Mouse (Mus musculus) adrenal gland, adult 8-10 months (tissue): Measurements from ENCODE around the gene Bpi. TPM values are rescaled to one million over a fixed set of nuclear protein-coding genes. Genes with fewer than 3 reads are reported as not detected.
A peak's percentile ranks its signal among the peaks of the same experiment; 100 is the strongest.

Experiments
- DNase-seq: peaks from one replicate; pipeline ENCODE4 v3.0.0; 2022
- microRNA-seq, 2 experiments: library from miRNA; unstranded; fragments of <30 nt; microRNA quantifications; one replicate each; pipeline ENCODE4 v1.2.0; 2022
- total RNA-seq, 4 experiments: library from RNA; stranded (reverse); gene quantifications; 2 replicates each; pipeline ENCODE4 v1.2.4; 2022

The Bpi gene
- total RNA-seq, 4 experiments from 2014 or later: not detected

DNA sequence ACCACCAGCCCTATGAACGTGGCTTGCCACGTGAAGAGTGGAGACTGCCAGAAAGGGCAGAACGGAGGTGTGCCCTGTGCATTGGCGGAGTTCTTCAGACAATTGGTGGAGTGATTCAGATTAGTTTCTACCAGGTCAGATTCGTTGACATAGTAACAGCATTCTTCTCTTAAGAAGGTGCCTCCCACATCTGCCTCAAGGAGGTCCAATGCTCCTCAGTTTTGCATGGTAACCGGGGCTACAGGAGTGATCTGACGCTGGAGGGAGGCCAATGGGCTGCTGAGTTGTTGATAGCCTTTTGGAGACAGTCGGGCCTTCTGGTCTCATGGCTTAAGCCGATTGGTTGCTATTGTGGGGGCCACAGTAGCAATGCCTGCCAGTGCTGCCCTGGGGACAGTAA is 37.8 kb downstream of the Bpi start:
- DNase-seq: no peak

DNA sequence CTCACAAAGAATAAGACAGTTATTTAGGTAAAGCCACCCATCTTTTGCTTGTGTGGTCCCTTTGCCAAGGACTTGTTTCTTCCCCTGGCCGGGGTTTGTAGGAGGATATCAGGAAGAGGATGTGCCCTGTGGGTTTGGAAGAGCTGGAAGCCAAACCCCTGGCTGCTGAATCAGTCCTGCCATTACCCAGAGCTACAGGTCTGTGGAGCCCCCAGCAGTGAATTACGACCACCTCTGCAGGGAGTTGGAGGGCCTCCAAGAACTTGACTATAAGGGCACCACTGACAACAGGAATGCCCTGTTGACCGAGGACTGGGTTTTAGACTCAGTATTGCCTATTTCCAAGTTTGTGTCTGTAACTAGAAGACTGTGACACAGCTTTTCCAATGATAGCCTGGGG is 41.3 kb downstream of the Bpi start:
- DNase-seq: no peak

DNA sequence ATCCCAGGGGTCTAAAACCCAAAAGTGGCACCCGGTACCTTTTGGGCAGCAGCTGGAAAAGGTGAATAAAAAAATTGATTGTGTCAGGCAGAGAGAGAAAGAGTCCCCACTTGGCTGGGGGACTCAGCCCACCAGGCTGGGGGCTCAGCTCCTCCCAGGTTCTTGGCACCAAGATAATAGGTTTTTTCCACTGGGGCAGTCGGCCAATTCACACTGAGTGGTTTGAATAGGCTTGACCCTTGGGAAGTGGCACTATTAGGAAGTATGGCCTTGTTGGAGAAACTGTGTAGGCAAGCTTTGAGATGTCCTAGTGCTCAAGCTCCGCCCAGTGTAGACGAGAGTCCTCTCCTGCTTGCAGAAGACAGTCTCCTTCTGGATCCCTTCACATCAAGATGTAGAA is 41.8 kb downstream of the Bpi start:
- no peak for DNase-seq

DNA sequence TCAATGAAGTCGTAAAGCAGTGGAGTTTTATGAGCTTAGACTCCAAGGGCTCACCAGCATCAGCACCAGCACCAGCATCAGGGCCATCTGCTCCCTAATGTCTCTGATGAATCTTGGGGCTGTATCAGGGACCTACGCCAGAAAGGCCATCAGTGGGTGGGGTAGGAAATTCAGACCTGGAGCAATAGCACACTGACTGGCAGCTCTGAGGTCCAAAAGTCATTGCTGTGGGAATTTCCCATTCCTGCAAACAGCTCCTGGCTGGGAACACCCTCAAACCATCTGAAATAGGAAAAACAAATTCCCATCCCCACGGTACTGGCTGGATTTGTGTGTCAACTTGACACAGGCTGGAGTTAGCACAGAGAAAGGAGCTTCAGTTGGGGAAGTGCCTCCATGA is 44.9 kb downstream of the Bpi start:
- no peak for DNase-seq

DNA sequence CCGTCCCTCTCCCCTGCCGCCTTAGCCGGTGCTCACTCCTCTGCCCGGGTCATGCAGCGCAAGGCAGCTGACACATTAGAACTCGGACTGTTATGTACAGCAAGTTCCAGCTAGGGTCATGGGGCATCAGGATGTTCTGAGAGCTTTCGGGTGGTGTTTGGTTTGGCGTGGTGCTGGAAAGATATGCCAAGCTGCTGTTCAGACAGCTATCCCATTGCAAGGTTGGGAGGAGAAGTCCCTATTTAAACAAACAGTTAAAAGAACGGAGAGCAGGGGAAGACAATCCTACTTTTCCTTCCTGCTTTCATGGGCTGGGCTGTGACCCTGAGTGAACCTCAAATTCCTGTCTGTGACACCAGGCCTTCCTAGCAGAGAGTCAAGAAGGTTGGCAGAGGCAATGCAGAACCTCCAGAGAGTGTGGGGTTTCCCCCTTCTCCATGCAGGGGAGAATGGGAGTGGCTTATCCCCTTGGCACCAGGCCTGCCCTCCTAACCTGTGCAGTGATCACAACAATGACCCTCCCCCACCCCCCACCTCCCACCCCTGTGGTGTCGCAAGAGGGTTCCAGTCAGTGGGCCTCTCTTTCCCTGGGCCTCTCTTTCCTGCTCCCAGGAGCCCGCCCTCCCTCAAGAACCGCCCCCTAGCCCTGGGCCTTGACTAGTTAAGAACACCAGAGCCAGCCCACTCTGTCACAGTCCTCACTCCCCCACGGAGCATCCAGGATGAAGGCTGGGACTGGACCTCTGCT is 48.2 kb downstream of the Bpi start, which contains the start of gene Lbp:
TSS of gene Lbp (plus strand) at position 546 of the 748 bp plus-strand sequence.
- DNase-seq: peak; percentile 40

DNA sequence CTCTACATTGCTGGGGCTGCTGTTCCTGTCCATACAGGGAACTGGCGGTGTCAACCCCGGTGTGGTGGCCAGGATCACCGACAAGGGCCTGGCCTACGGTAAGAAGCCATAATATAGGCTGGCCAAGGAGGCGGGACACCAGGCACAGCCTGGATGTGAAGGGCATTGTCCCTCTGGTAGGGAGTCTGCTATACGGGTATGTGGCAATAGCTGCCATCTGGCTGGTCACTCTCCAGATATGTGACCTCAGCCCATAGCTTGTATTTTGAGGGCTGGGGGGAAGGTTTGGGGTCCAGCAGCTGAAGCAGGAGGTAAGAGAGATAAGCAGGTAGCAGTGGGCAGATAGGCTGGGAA is 48.8 kb downstream of the Bpi start:
- DNase-seq: no peak

DNA sequence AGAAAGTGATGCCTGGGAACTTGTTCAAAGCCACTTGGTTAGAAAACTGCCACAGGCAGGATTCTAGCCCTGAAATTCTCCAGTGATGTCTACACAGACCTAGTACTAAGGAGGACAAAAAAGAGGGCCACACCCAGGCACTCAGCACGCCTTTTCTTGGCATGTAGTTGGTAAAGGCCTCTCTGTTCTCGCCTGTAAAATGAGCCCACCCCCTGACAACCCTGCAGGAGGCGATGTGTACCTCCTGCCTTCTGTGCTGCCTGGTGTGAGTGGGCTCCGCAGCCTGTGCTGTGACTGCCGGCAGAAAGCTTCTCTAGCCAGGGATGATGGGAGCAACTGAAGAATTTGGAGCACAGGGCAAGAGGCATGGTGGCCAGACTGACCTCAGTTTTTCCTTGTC is 50.4 kb downstream of the Bpi start:
- DNase-seq: no peak

DNA sequence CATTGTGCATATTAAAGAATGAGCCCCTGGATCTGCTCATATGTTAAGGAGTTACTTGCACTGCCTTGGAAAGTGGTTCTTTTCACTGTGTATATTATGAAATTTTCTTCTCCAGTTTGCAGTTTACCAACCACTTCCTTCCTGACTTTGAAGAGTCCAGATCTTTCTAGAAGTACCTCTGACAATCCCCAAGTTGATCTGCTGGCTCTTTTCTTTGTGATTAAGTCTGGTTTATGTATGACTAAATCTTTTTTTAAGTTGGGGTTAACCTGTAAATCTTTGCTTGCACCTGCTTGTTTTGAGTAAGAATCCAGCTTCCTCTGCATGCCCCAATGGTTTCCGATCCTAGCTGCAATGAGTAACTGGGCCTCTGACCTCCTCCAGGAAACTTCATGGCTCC is 55.2 kb downstream of the Bpi start:
- DNase-seq: no peak

DNA sequence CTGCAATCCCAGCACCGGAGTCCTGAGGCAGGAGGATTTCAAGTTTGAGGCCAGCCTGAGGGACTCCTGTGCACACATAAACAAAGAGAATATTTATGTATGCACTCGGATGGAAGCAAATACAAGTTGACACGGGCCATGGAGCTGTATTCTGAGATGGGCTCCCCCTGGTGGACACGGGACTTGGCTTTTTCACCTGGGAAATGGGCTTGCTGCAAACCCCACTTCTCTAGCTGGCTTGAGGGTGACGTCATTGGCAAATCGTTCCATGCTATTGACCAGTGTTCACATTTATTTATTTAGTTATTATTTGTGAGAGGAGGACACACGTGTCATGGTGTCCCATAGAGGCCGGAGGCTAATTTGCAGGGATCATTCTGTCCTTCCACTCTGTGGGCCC is 58.5 kb downstream of the Bpi start:
- DNase-seq: no peak

DNA sequence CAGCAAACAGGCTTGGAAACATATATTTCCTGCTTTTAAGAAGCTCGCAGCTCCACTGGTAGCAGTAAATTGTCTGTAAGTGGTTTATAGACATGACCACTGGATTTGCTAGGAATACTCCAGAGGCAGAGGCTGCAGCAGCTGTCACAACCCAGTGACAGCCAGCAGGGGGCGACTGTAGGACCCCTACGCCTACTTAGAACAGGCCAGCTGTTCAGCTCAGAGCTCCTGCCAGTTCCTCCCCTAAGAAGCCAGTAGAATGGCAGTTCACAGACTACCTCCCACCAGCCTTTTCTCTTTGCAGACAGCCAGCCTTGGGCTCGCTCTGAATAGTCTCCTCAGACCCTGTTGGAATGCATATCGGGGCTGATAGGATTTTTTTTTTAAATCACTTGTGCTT is 59.1 kb downstream of the Bpi start:
- DNase-seq: no peak

DNA sequence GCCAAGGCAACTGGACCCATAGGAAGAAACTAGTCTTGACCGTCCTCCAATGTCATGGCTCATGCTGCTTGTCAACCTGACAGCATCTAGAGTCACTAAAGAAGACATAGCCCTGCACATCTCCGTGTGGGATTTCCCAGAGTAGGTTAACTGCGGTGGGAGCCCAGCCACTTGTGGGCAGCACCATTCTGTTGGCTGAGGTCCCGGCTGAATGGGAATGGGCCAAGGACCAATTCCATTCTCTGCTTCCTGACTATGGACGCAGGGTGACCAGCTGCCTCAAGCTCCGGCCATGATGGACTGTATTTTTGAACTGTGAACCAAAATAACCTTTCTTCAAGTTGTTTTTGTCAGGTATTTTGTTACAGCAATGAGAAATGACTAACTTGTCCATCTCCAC is 63.7 kb downstream of the Bpi start:
- DNase-seq: no peak

DNA sequence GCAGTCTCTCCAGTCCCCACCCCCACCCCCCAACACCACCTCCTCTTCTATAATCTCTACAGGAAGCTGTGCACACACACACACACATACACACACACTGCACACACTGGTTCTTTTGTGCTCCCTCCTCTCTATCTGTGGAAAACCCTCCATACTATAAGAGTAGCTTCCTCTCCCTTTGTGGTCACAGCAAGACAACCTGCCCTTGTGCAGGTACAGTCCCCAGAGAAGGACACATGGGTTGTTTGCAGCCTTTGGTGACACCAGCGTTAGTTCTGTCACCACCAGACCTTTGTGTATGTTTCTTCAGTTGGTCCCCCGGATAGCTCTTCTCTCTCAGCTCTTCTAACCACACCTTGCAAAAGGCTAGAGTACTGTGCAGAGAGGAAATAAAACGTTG is 65.0 kb downstream of the Bpi start:
- no peak for DNase-seq

DNA sequence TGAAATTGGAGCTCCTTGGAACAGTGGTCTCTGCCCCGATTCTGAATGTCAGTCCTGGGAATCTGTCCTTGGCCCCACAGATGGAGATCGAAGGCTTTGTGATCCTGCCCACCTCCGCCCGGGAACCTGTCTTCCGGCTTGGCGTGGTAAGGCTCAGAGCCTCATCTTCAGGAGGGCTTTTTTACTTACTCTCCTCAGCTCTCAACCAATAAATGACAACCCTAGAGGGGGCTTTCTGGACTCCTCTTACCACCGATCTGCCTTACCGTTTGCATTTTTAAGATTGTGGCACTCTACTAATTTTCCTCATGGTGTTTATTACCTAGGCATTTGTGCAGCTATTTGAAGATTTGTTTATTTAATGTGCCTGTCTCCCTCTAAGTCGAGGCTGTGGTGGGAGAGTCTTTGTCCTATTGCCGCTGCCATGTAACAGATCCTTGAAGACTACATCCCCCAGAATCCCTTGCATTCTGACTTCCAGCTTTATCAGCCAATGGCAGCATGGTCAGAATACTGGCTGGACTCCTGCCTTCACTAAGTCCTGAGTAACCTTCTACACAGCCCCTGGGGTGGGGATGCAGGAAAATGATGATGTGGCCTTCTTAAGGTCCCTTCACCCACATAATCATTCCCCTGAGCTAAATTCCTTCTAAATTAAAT is 66.8 kb downstream of the Bpi start:
- no peak for DNase-seq

DNA sequence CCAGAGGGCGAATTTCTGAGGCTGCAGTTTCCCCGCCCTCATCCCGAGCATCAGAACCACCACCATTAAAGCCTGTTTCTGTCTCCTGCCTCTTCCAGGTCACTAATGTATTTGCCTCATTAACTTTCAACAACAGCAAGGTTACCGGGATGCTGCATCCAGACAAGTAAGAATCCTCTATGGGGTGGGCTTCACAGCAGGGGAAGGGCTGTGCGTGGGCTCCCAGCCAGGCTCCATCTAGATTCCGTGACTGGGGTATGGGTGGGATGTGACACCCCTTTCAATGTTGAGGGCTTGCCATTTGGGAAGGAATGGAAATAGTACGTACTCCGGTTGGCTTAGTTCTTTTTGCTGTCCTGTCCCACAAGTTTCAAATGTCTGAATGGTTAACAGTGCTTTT is 67.7 kb downstream of the Bpi start:
- DNase-seq: no peak

Small RNA genes lying within 50 kb of the gene (microRNA-seq; reads per million reads assigned to microRNA genes)
- gene Mir7685: 0 to 0.70 reads per million in 2 experiments

Other genes starting within 250 kb of the Bpi start
- 10 to 100 TPM; 19.0 to 28.8 (median 26.1) TPM for gene Tti1, start 229.7 kb upstream of the Bpi start, total RNA-seq
- gene Rprd1b, start 229.6 kb upstream of the Bpi start, total RNA-seq: 10 to 100 TPM; 32.9 to 45.6 (median 40.1) TPM
- gene Tgm2, start 111.7 kb upstream of the Bpi start, total RNA-seq: 10 to 100 TPM; 58.1 to 75.3 (median 62.3) TPM
- 1 to 10 TPM; 1.4 to 7.8 (median 4.4) TPM for gene D630003M21Rik, start 28.9 kb upstream of the Bpi start, total RNA-seq
- 10 to 100 TPM; 17.7 to 53.5 (median 24.9) TPM for gene Lbp, start 48.4 kb downstream of the Bpi start, total RNA-seq
- gene Snhg11, start 117.5 kb downstream of the Bpi start, total RNA-seq: 10 to 100 TPM; 16.5 to 72.5 (median 44.2) TPM
- gene Ralgapb, start 151.8 kb downstream of the Bpi start, total RNA-seq: 10 to 100 TPM; 70.4 to 97.0 (median 85.3) TPM
- gene Adig, start 244.5 kb downstream of the Bpi start, total RNA-seq: 10 to 100 TPM in 3 of 4 experiments, 1 to 10 TPM in 1; 6.9 to 56.3 (median 40.8) TPM